Mouse (Mus musculus): ENCODE results near the gene Ubr3.
A peak's percentile ranks its signal among the peaks of the same experiment; 100 is the strongest.

The Ubr3 gene

GRCm38 (mm10) chr2:70031472-70031871 lies 134.4 kb downstream of the Ubr3 start:
- no peak for DNase-seq (ENCODE audit: low read depth, low spot score)

- no peak for DNase-seq (ENCODE audit: low read depth, low spot score)
Observed at GRCm38 (mm10) chr2:70034895-70035294, 137.8 kb downstream of the Ubr3 start.

- DNase-seq (ENCODE audit: low read depth, low spot score): no peak
Observed at GRCm38 (mm10) chr2:70035358-70035757, 138.3 kb downstream of the Ubr3 start.

- DNase-seq (ENCODE audit: low read depth, low spot score): no peak
Observed at GRCm38 (mm10) chr2:70037221-70037620, 140.2 kb downstream of the Ubr3 start.

- no peak for DNase-seq (ENCODE audit: low read depth, low spot score)
Observed at GRCm38 (mm10) chr2:70038752-70039151, 141.7 kb downstream of the Ubr3 start, which contains the start of gene Myo3b. TSS of gene Myo3b (plus strand) at chr2:70039126.

- DNase-seq (ENCODE audit: low read depth, low spot score): no peak
Observed at GRCm38 (mm10) chr2:70044466-70044865, 147.4 kb downstream of the Ubr3 start.

- no peak for DNase-seq (ENCODE audit: low read depth, low spot score)
Observed at GRCm38 (mm10) chr2:70047868-70048267, 150.8 kb downstream of the Ubr3 start.

- DNase-seq (ENCODE audit: low read depth, low spot score): no peak
Observed at GRCm38 (mm10) chr2:70053803-70054202, 156.8 kb downstream of the Ubr3 start.

GRCm38 (mm10) chr2:70058201-70058600 lies 161.2 kb downstream of the Ubr3 start:
- DNase-seq (ENCODE audit: low read depth, low spot score): no peak

- peak; percentile 59 for DNase-seq (ENCODE audit: low read depth, low spot score)
Observed at GRCm38 (mm10) chr2:70060359-70061345, 163.6 kb downstream of the Ubr3 start.

GRCm38 (mm10) chr2:70065116-70065515 lies 168.1 kb downstream of the Ubr3 start:
- no peak for DNase-seq (ENCODE audit: low read depth, low spot score)

GRCm38 (mm10) chr2:70065729-70066300 lies 168.8 kb downstream of the Ubr3 start:
- no peak for DNase-seq (ENCODE audit: low read depth, low spot score)

GRCm38 (mm10) chr2:70066338-70067022 lies 169.4 kb downstream of the Ubr3 start:
- no peak for DNase-seq (ENCODE audit: low read depth, low spot score)

GRCm38 (mm10) chr2:70069861-70070260 lies 172.8 kb downstream of the Ubr3 start:
- no peak for DNase-seq (ENCODE audit: low read depth, low spot score)

All from brain, embryonic 18.5 days (tissue).